Mouse (Mus musculus) heart, embryonic 11.5 days (tissue): ENCODE data around the gene Ly6g6f. TPM values are rescaled to one million over a fixed set of nuclear protein-coding genes. Genes with fewer than 3 reads are reported as not detected.

Experiments
- ATAC-seq: fragments of 200-750 bp; cut with Nextera tagmentation; replicated peaks from 2 replicates; pipeline ENCODE4 v1.8.0; 2017; ENCODE audit warnings: moderate library complexity; ENCODE audit not compliant: insufficient number of reproducible peaks, low FRiP score, low TSS enrichment
- H3K27ac ChIP-seq: fragments of 300-500 bp; sonication (generic); 2 replicates; pipeline ENCODE4 v1.5.1; 2014; ENCODE audit warnings: mild to moderate bottlenecking, low read depth, low read length
- H3K27me3 ChIP-seq: fragments of 300-500 bp; sonication (generic); 2 replicates; pipeline ENCODE4 v1.6.1; 2014; ENCODE audit warnings: mild to moderate bottlenecking, low read length, mixed read lengths; ENCODE audit not compliant: control insufficient read depth, insufficient read depth
- H3K36me3 ChIP-seq: fragments of 300-500 bp; sonication (generic); 2 replicates; pipeline ENCODE4 v1.6.1; 2014; ENCODE audit warnings: mild to moderate bottlenecking, low read length, moderate library complexity, mixed read lengths; ENCODE audit not compliant: control insufficient read depth, insufficient read depth
- H3K4me1 ChIP-seq: fragments of 300-500 bp; sonication (generic); 2 replicates; pipeline ENCODE4 v1.6.1; 2014; ENCODE audit warnings: low read length; ENCODE audit not compliant: control insufficient read depth, insufficient read depth
- H3K4me2 ChIP-seq: fragments of 300-500 bp; sonication (generic); 2 replicates; pipeline ENCODE4 v1.6.1; 2014; ENCODE audit warnings: mild to moderate bottlenecking, moderate library complexity
- H3K4me3 ChIP-seq: fragments of 300-500 bp; sonication (generic); 2 replicates; pipeline ENCODE4 v1.5.1; 2014; ENCODE audit warnings: low read depth, low read length
- H3K9ac ChIP-seq: fragments of 300-500 bp; sonication (generic); 2 replicates; pipeline ENCODE4 v1.6.1; 2014; ENCODE audit warnings: mild to moderate bottlenecking, low read depth, low read length, moderate library complexity
- H3K9me3 ChIP-seq: fragments of 300-500 bp; sonication (generic); replicated peaks from 2 replicates; pipeline ENCODE4 v1.6.1; 2016; ENCODE audit warnings: low read length; ENCODE audit not compliant: control insufficient read depth
- WGBS: fragments of 180-500 bp; shearing (Covaris S2); extraction: QIAGEN DNeasy Blood & Tissue Kit; methylation state at CpG from one replicate; pipeline ENCODE4 v1.1.7; 2014; ENCODE audit not compliant: insufficient replicate concordance; 5-methylcytosine and 5-hydroxymethylcytosine counted together
- polyA plus RNA-seq: library from polyadenylated mRNA; unstranded; fragments of >200 nt; fragmentation: Nextera tagmentation; extraction: Ambion mirVana; gene quantifications from 2 replicates; pipeline ENCODE4 v1.2.1, GENCODE M21; 2014

The Ly6g6f gene
- polyA plus RNA-seq, 1 experiment from 2014 or later, result 1.8 TPM

DNA sequence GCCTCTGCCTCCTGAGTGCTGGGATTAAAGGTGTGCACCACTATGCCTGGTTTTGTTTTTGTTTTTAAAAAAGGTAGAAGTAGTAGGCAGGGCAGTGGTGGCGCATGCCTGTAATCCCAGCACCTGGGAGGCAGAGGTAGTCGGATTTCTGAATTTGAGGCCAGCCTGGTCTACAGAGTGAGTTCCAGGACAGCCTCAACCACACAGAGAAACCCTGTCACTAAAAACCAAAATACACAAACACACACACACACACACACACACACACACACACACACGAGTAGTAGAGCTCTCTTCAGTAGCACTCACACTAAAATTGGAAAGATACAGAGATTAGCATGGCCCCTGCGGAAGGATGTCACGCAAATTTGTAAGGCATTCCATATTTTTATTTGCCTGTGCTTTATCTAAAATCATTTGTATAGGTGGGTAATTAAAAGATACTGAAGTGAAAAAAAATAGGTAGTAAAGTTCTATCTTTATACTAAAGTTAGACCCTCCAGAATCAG is 36.4 kb downstream of the Ly6g6f start:
- Histone ChIP-seq H3K27ac (peak overlapping the region; percentile 99), H3K4me3 (peak overlapping the region; percentile 92; the same call in 1 of the 2 replicates), H3K36me3 (peaks cover 13% of the 10 kb centered on the region), H3K9me3 (no peaks in the 10 kb centered on the region), H3K9ac (no peak overlapping the region; the same call in 1 of the 2 replicates), H3K4me2 (peak overlapping the region; percentile 85), H3K27me3 (no peaks in the 10 kb centered on the region), H3K4me1 (peaks cover 46% of the 10 kb centered on the region)
- ATAC-seq, result no peak
- WGBS, result 67% methylated on average over 5 of the region's 5 CpGs

DNA sequence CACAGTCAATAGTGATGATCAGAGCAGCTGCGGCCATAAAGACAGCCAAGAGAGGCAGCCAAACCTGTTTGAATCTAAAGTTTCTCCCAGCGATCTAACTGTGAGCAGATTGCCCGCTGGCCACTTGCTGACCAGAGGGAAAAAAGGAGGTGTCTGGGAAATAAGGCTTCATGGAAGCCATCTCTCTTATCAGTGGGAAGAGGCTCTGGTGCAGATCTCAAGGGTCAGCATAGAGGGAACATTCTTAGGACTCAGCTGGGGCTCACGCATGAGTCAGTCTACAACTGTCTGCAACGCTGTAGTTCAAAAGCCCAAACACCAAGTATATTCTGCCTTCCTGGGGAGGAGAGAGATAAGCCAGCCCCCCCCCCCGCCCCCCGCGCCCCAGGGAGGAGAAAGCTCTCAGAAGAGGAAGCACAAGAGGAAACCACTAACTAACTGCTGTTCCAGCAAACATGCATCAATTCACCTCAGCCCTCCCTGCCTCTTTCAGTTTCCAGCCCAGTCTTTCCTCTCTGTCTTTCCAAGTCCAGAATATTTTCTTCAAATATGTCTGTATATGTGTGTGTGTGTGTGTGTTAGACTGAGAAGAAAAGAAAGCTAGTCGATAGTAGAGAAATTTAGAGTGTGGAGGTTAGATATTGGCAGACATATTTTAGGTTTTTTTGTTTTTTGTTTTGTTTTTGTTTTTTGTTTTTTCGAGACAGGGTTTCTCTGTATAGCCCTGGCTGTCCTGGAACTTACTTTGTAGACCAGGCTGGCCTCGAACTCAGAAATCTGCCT is 37.1 kb downstream of the Ly6g6f start:
- Histone ChIP-seq H3K27me3 (no peaks in the 10 kb centered on the region), H3K4me3 (no peak overlapping the region), H3K4me1 (peaks cover 47% of the 10 kb centered on the region), H3K36me3 (peaks cover 9% of the 10 kb centered on the region), H3K9ac (peak overlapping the region; percentile 53; the same call in 1 of the 2 replicates), H3K4me2 (peak overlapping the region; percentile 52), H3K9me3 (no peaks in the 10 kb centered on the region), H3K27ac (peak overlapping the region; percentile 99)
- ATAC-seq, result no peak
- 28% methylated on average over 8 of the region's 11 CpGs for WGBS

DNA sequence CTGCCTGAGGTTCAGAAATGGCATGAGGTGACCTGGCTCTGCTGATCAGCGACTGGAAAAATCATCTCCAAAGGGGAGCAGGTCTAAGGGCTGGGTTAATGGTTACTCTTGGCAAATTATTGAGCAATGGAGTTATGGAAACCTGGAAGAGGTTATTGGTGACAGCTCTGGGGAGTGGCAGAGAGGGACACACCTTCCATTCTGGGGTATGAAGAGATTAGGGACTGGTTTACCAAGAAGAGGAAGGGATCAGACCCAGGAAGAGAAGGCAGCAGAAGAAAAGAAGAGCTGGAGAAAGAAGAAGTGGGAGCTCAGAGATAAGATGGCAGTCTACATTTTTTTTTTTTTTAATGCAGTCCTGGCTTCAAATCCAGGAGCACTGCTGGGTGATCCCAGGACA is 37.7 kb downstream of the Ly6g6f start:
- ATAC-seq, result no peak
- H3K36me3 ChIP-seq, result peaks cover 2% of the 10 kb centered on the region
- 53% methylated on average over 1 of the region's 1 CpGs for whole genome bisulfite sequencing
- H3K4me1 ChIP-seq, result peaks cover 47% of the 10 kb centered on the region
- peak overlapping the region; percentile 99 for H3K27ac ChIP-seq
- peak overlapping the region; percentile 52 for H3K4me2 ChIP-seq
- no peaks in the 10 kb centered on the region for H3K9me3 ChIP-seq
- no peak overlapping the region for H3K4me3 ChIP-seq
- H3K27me3 ChIP-seq, result no peaks in the 10 kb centered on the region
- peak overlapping the region; percentile 53; the same call in 1 of the 2 replicates for H3K9ac ChIP-seq

DNA sequence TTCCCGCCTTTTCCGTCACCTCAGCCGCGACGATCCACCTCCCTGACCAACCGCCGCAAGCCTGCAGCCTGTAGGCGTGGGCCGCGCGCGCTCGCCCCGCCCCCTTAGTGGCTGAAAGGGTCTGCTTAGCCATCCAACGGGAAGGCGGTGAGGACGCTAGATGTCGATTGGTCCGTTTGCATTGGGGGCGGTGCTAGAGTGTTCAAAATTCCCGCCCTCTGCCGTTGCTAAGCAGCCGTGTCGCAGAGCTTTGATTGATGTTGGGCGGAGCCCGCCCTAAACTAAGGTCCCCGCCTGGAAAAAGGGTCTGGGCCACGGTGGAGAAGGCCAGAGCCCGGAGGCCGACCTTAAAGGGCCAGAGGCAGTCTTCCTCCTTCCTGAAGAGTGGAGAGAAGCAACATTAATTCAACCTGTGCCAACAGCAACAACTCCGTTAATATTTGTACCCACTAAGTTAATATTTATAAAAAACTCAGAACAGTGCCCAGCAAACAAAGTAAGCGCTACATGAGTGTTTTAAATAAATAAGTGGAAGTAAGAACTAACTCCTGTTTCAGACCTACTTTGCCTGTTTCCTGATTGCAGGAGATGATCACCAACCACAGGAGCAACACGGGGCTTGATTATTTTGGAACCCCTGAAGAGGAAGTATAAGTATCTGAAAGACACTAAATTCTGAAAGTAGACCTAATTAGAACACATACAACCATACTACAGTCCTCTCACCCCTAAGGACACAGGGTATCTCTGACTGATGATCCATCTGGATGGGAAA is 38.5 kb downstream of the Ly6g6f start, which contains the start of gene Msh5:
Msh5 (minus strand) TSS at position 65 of the 775 bp plus-strand sequence.
- peak; percentile 96 for ATAC-seq
- H3K9ac ChIP-seq, result peak within 1 kb of the TSS; percentile 87
- H3K27me3 ChIP-seq, result no peaks in the 10 kb centered on the region
- peak within 1 kb of the TSS; percentile 53 for H3K4me3 ChIP-seq
- H3K36me3 ChIP-seq, result no peaks in the 10 kb centered on the region
- H3K4me1 ChIP-seq, result peaks cover 39% of the 10 kb centered on the region
- H3K9me3 ChIP-seq, result no peaks in the 10 kb centered on the region
- WGBS, result 3% methylated on average over 32 of the region's 33 CpGs
- peak within 1 kb of the TSS; percentile 99 for H3K27ac ChIP-seq
- peak within 1 kb of the TSS; percentile 89 for H3K4me2 ChIP-seq

DNA sequence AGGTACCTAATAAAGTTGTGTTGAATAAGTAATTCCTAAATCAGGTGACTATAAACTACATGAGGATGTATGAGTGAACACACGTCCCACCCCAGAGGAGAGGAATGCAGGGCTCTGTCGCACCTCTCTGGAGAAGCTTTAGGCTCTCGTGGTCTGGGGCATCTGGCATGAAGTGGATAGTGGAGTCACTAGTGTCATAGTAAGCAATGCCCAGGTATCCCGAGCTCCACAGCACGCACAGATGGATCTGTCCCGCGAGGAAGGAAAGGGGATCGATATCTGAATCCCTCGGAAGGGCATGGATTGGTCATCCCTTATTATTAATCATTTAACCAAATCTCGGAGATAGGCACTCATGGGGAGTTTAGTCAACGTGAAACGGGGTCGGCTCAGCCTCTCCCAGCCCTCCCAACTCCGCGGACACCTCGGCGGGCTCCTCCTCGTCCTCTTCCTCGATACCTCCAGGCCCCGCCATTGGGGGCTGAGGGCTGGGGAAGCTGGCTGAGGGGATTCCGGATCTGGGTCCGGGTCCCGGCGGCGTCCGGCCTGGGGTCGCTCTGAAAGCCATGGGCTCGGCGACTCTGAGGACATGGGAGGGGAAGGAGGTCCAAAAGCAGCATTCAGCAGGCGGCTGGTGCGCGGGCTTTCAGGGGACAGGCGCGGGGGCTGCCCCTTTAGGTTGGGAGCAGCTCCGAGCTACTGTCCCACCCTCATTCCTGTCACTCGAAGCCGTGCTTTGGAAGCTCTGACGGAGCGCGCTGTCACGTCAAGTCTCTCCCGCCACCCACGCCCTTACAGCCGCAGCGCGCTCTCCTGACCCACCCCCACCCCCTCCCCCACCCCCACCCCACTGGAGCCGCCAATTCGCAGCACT is 39.4 kb downstream of the Ly6g6f start:
- H3K27me3 ChIP-seq, result no peaks in the 10 kb centered on the region
- peak overlapping the region; percentile 89 for H3K4me2 ChIP-seq
- no peaks in the 10 kb centered on the region for H3K36me3 ChIP-seq
- H3K4me1 ChIP-seq, result peaks cover 39% of the 10 kb centered on the region
- H3K9me3 ChIP-seq, result no peaks in the 10 kb centered on the region
- no peak for ATAC-seq
- H3K4me3 ChIP-seq, result peak overlapping the region; percentile 53
- peak overlapping the region; percentile 87 for H3K9ac ChIP-seq
- H3K27ac ChIP-seq, result peak overlapping the region; percentile 90
- 4% methylated on average over 47 of the region's 48 CpGs for WGBS

DNA sequence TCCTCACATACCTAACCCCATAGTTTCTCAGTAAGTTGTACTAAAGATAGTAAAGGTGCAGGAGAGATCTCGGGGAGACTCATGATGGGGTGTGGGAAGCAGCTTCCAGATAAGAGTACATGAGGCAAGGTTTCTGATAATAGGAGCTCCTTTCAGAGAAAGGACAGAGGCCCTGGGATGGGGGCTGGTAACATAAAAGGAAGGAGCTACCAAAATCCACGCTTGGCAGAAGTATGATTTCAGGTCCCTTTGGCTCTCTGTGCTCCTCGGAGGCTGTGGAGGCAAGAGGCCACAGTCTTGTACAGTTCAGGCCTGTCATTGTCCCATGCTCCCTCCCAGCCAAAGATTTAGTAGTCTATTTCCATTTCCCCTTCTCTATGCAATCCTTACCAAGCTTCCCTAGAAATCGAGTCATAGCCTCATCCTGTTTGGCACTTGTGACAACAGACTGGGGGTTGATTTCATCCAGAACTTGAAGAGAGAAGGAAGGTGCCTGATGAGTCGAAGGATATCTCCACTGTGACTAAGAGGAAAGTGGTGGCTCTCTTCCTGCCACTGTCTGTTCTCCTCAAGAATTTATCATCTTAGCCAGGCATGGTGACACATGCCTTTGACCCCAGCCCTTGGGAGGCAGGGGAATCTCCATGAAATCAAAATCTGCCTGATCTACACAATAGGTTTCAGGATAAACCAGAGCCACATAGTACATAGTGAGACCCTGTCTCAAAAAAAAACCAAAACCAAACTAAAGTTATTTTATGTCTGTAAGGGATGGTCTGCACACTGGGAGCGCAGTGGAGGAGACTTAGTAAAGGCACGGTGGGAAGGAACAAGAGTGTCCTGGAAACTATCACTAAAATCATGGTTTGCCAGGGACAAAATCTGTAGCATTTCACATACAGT is 40.3 kb downstream of the Ly6g6f start:
- peak overlapping the region; percentile 89 for H3K4me2 ChIP-seq
- peaks cover 39% of the 10 kb centered on the region for H3K4me1 ChIP-seq
- H3K27ac ChIP-seq, result peak overlapping the region; percentile 90
- 47% methylated on average over 7 of the region's 7 CpGs for WGBS
- no peaks in the 10 kb centered on the region for H3K36me3 ChIP-seq
- no peaks in the 10 kb centered on the region for H3K27me3 ChIP-seq
- H3K9me3 ChIP-seq, result no peaks in the 10 kb centered on the region
- peak overlapping the region; percentile 87; the same call in 1 of the 2 replicates for H3K9ac ChIP-seq
- H3K4me3 ChIP-seq, result peak overlapping the region; percentile 53
- no peak for ATAC-seq

DNA sequence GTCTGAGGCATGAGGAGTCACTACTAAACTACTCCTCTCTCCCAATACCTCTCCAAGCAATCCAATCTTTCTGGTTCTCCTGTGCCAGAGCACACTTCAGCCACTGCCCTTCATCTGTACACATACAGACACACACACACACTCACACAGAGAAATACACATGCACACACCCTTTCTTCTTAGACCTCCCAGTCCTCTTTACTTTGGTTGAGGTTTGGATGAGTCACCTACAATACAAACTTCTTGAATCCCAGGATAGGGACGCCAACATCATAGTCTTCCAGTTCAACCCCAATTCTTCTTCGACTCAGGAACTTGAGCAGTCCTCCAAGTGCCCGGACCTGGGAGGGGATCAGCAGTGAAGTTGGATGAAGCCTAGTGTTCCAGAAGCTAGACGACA is 41.6 kb downstream of the Ly6g6f start:
- no peak overlapping the region for H3K9ac ChIP-seq
- no peaks in the 10 kb centered on the region for H3K27me3 ChIP-seq
- no peaks in the 10 kb centered on the region for H3K36me3 ChIP-seq
- H3K4me1 ChIP-seq, result peaks cover 32% of the 10 kb centered on the region
- H3K4me2 ChIP-seq, result no peak overlapping the region
- peak overlapping the region; percentile 90 for H3K27ac ChIP-seq
- H3K4me3 ChIP-seq, result no peak overlapping the region
- ATAC-seq, result no peak
- 70% methylated on average over 4 of the region's 4 CpGs for WGBS
- H3K9me3 ChIP-seq, result no peaks in the 10 kb centered on the region
